Mouse (Mus musculus): ENCODE measurements around the gene Trak1. TPM values are rescaled to one million over a fixed set of nuclear protein-coding genes. Genes with fewer than 3 reads are reported as not detected.

The Trak1 gene
- polyA plus RNA-seq, 1 experiment from 2014 or later: 20.8 TPM

- no peak overlapping the region for H3K4me3 ChIP-seq (ENCODE audit: low read depth, low read length)
- no peak for TF ChIP-seq CTCF (IDR thresholded peaks at IDR 0.05; ENCODE audit: low read depth)
- no peak overlapping the region; the same call in 1 of the 2 replicates for H3K9ac ChIP-seq
- no peak for ATAC-seq (ENCODE audit: insufficient read depth)
- no peak for DNase-seq
- 65% methylated on average over 9 of the region's 9 CpGs for WGBS
- H3K27ac ChIP-seq (ENCODE audit: low read depth): peak overlapping the region; percentile 66; the same call in 1 of the 2 replicates
- no peaks in the 10 kb centered on the region for H3K9me3 ChIP-seq (ENCODE audit: low read depth, low read length)
- H3K4me1 ChIP-seq (ENCODE audit: insufficient read depth): peaks cover 36% of the 10 kb centered on the region
- H3K4me2 ChIP-seq: no peak overlapping the region
- H3K27me3 ChIP-seq (ENCODE audit: insufficient read depth, low read length): no peaks in the 10 kb centered on the region
- no peaks in the 10 kb centered on the region for H3K36me3 ChIP-seq (ENCODE audit: insufficient read depth)
These were observed 58.3 kb downstream of the Trak1 start for GRCm38 (mm10) chr9:121355431-121356141.

DNA sequence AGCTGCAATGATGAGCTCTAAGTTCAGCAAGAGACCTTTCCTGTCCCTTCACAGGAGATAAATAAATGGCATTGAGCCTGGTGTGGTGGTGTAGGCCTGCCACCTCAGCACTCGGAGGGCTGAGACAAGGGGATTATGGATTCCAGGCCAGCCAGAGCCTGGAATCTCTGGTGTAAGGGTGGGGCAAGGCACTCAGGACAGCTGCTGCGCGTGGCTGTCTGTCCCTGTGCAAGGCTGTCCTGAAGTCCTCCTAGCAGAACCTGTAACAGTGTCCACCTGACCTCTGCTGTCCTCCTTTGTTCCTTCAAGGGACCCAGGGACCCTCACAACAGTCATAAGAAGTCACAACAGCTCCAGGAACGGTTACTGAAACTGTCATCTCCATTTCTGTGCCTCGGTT is 59.8 kb downstream of the Trak1 start:
- Histone ChIP-seq H3K9ac (no peak overlapping the region), H3K4me3 (ENCODE audit: low read depth, low read length) (no peak overlapping the region), H3K36me3 (ENCODE audit: insufficient read depth) (no peaks in the 10 kb centered on the region), H3K9me3 (ENCODE audit: low read depth, low read length) (no peaks in the 10 kb centered on the region), H3K4me2 (no peak overlapping the region), H3K27ac (ENCODE audit: low read depth) (no peak overlapping the region), H3K4me1 (ENCODE audit: insufficient read depth) (peaks cover 34% of the 10 kb centered on the region), H3K27me3 (ENCODE audit: insufficient read depth, low read length) (no peaks in the 10 kb centered on the region)
- DNase-seq (no peak), ATAC-seq (ENCODE audit: insufficient read depth) (no peak)
- 83% methylated on average over 5 of the region's 5 CpGs for WGBS
- no peak for TF ChIP-seq CTCF (IDR thresholded peaks at IDR 0.05; ENCODE audit: low read depth)

DNA sequence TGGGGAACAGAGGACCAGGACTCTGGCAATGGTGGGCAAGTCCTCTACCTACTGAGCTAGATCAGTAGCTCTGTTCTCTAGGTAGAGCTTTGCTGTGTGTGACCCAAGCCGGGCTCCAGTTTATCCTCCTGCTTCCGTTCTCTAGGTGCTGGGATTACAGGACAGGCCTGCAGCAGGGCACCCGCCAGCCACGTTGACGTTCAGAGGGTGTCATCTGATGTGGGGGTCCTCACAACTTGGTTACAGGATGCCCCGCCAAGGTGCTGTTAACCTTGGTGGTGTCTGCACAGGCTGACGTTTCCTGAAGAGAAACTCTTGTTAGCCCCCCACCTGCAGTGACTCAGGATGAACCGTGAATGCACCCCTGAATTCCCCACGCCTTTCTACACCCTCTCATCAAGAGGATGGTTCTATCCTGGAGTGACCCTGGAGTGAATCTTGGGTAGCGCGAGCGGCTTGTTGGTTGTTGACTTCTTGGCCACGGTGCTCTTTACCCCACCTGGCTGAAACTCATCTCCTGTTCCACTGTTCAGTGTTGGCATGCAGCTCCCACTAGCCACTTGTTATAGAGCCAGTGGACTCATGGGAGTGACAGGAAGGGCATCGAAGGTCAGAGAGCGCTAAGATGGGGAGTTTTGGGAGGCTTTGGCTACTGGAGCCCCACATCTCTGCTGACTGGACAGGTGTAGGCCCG is 60.4 kb downstream of the Trak1 start:
- DNase-seq (no peak), ATAC-seq (ENCODE audit: insufficient read depth) (no peak)
- Histone ChIP-seq H3K36me3 (ENCODE audit: insufficient read depth) (no peaks in the 10 kb centered on the region), H3K4me3 (ENCODE audit: low read depth, low read length) (no peak overlapping the region), H3K9ac (no peak overlapping the region), H3K4me1 (ENCODE audit: insufficient read depth) (peaks cover 30% of the 10 kb centered on the region), H3K27me3 (ENCODE audit: insufficient read depth, low read length) (no peaks in the 10 kb centered on the region), H3K27ac (ENCODE audit: low read depth) (no peak overlapping the region), H3K4me2 (no peak overlapping the region), H3K9me3 (ENCODE audit: low read depth, low read length) (no peaks in the 10 kb centered on the region)
- no peak for TF ChIP-seq CTCF (IDR thresholded peaks at IDR 0.05; ENCODE audit: low read depth)
- 82% methylated on average over 16 of the region's 16 CpGs for WGBS

- DNase-seq (no peak), ATAC-seq (ENCODE audit: insufficient read depth) (no peak)
- Histone ChIP-seq H3K27me3 (ENCODE audit: insufficient read depth, low read length) (no peaks in the 10 kb centered on the region), H3K9ac (no peak overlapping the region), H3K4me3 (ENCODE audit: low read depth, low read length) (no peak overlapping the region), H3K27ac (ENCODE audit: low read depth) (peak overlapping the region; percentile 52; the same call in 1 of the 2 replicates), H3K36me3 (ENCODE audit: insufficient read depth) (no peaks in the 10 kb centered on the region), H3K4me1 (ENCODE audit: insufficient read depth) (peaks cover 27% of the 10 kb centered on the region), H3K9me3 (ENCODE audit: low read depth, low read length) (no peaks in the 10 kb centered on the region), H3K4me2 (no peak overlapping the region)
- no peak for TF ChIP-seq CTCF (IDR thresholded peaks at IDR 0.05; ENCODE audit: low read depth)
- WGBS: 47% methylated on average over 8 of the region's 8 CpGs
These were observed 61.1 kb downstream of the Trak1 start for GRCm38 (mm10) chr9:121358418-121358817.

- DNase-seq (no peak), ATAC-seq (ENCODE audit: insufficient read depth) (no peak)
- Histone ChIP-seq H3K4me2 (no peak overlapping the region), H3K9ac (no peak overlapping the region), H3K4me3 (ENCODE audit: low read depth, low read length) (no peak overlapping the region), H3K27ac (ENCODE audit: low read depth) (peak overlapping the region; percentile 92; the same call in 1 of the 2 replicates), H3K36me3 (ENCODE audit: insufficient read depth) (peaks cover 4% of the 10 kb centered on the region; the same call in 1 of the 2 replicates), H3K9me3 (ENCODE audit: low read depth, low read length) (no peaks in the 10 kb centered on the region), H3K27me3 (ENCODE audit: insufficient read depth, low read length) (no peaks in the 10 kb centered on the region), H3K4me1 (ENCODE audit: insufficient read depth) (peaks cover 27% of the 10 kb centered on the region)
- WGBS: 45% methylated on average over 3 of the region's 3 CpGs
- TF ChIP-seq CTCF (IDR thresholded peaks at IDR 0.05; ENCODE audit: low read depth): no peak
These were observed 62.1 kb downstream of the Trak1 start for GRCm38 (mm10) chr9:121359266-121359972.

GRCm38 (mm10) chr9:121360327-121360954 is 63.1 kb downstream of the Trak1 start:
- DNase-seq: peak; percentile 67
- peak; percentile 75 for ATAC-seq (ENCODE audit: insufficient read depth)
- 16% methylated on average over 12 of the region's 12 CpGs for WGBS
- Histone ChIP-seq H3K4me3 (ENCODE audit: low read depth, low read length) (no peak overlapping the region), H3K27me3 (ENCODE audit: insufficient read depth, low read length) (no peaks in the 10 kb centered on the region), H3K4me1 (ENCODE audit: insufficient read depth) (peaks cover 23% of the 10 kb centered on the region), H3K9ac (peak overlapping the region; percentile 33; the same call in 1 of the 2 replicates), H3K9me3 (ENCODE audit: low read depth, low read length) (no peaks in the 10 kb centered on the region), H3K36me3 (ENCODE audit: insufficient read depth) (peaks cover 13% of the 10 kb centered on the region; the same call in 1 of the 2 replicates), H3K4me2 (peak overlapping the region; percentile 46), H3K27ac (ENCODE audit: low read depth) (peak overlapping the region; percentile 92)
- TF ChIP-seq CTCF (IDR thresholded peaks at IDR 0.05; ENCODE audit: low read depth): peak; percentile 35; the same call in 1 of the 2 replicates

Measured in lung, embryonic 14.5 days (tissue).